Mouse (Mus musculus) thymus, postnatal 10 days (tissue): ENCODE measurements around the gene Npr2.
A peak's percentile ranks its signal among the peaks of the same experiment; 100 is the strongest.

Experiments
- DNase-seq, 2 experiments: peaks; one replicate each; pipeline ENCODE4 v3.0.0; 2021; ENCODE audit warnings: low spot score in 2 of 2

The Npr2 gene

DNA sequence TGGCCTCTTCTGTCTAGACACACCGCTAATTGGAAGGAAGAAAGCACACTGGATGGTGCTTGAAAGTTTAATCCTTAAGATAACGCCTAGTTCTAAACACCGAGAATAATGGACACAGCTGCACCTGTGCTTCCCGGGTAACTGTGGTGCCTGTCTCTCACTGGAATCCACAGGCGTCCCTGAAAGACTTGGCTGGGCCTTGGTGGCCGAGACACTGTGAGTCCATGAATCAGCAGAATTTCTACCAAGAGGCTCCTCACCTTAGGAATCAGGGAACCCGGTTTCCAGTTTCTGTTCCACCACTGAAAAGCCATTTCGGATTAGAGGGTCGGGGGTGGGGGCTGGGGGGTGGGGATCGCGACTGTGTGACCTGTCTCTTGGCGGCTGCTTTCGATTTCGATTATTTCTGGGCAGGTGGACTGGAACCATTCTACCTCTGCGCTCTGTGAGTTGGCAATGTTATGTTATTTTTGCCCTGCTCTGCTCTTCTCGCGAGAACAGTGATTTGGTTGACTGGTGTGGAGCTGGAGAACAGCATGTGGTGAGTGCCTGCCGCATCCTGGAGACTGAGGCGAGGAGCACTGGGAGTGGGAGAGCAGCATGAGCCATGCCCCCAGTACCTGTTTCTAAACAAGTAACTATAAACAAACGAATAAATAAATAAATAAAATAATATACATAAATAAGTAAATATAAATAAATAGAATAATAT lies 2.5 kb upstream of the Npr2 start:
- no peak for DNase-seq

DNA sequence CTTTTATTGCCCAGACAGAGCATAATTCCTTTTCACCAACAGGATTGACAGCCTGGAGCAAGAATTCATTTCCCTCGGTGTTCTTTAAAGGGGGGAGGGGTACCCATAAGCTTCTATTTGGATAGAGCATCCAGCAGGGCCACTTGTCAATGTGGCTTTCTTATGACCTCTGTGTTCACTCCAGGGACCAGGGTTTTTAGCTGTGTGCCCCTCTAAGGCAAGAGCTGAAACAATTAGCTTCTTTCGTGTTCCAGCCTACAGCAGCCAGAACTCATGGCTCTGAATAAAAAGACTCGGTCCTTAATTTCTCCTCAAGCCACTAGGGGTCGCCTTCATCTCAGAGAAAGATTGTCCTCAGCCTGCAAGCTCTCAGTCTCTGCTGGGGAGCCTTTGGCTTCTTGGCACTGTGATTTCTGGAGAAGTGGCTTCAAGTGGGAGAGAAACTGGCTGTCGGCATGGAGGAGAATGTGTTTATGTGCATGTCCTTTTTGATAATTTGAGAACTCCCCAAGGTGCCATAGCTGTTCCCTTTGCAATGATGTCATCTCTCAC lies 1.6 kb upstream of the Npr2 start:
- DNase-seq, result peak; percentile 36 to 73

DNA sequence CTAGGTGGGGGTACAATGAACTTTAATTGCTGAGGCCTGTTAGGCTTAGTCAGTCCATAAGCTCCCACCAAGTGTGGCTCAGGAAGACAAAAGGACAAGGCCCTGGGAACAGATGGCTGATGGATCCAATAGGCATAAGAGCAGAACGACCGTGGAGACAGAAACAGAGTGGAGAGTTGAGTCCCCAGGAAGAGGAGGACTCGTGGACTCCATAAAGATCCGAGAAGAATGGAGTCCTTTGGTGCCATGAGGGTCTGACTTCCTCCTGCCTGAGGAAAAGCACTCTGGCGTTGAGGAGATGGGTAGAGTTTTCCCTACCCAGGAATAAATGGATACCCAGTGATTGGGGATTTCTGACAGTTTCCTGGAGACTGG lies 1.1 kb upstream of the Npr2 start:
- no peak for DNase-seq

GRCm38 (mm10) chr4:43631956-43632920 lies 503 bp downstream of the Npr2 start:
- no peak for DNase-seq

GRCm38 (mm10) chr4:43633296-43633695 lies 1.6 kb downstream of the Npr2 start:
- DNase-seq, result no peak

GRCm38 (mm10) chr4:43633736-43634135 lies 2.0 kb downstream of the Npr2 start:
- no peak for DNase-seq

DNA sequence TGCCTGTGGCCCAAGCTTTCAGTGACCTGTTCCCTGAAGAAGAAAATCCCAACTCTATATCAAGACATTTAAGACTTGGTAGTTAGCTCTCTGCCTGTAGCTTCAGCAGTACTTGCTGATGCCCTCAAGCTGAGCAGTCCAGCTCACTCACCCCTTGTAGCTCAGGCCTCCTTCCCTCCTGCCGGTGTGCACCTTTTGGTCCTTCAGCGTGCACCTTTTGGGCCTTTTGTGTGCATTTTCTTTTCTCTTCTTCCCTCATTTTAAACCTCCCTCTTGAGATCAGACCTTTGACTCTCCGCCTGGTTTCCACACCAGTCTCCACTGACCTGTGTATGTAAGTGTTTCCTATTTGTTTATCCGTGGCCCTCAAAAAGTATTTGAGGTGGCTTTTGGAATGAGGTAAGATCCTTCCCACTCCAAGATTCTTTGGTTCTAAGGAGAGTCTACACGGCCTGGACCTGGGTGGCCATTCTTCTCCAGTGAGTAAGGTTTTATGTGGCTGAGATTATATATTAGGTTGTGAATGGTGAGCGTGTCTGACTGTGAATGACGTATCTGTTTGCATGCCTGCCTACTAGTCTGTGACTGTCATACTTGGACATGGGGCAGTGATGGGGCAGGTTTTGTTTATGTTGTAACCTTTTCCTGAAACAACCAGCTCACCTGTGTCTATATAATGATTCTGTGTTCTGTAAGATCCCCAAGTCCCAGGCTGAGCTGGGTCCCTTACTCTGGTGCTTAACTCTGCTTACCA lies 3.1 kb downstream of the Npr2 start:
- DNase-seq, result no peak

DNA sequence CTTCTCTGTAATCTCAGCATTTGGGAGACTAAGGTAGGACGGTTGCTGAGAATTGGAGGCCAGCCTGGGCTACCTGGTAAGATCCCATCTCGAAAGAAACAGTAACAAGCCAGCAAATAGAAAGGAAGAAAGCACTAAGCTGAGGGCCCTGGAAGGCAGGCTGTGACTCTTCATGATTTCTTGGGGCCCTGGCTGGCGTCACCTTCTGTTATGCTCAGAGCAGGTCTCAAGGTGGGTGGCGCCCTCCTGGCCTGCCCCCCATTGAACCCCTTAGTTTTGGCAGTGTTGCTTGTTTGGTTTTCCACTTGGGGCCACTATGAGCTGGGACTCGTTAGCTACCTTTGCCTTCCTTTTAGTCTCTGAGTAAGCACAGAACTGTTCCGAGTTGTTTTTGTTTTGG lies 5.0 kb downstream of the Npr2 start:
- DNase-seq, result no peak

DNA sequence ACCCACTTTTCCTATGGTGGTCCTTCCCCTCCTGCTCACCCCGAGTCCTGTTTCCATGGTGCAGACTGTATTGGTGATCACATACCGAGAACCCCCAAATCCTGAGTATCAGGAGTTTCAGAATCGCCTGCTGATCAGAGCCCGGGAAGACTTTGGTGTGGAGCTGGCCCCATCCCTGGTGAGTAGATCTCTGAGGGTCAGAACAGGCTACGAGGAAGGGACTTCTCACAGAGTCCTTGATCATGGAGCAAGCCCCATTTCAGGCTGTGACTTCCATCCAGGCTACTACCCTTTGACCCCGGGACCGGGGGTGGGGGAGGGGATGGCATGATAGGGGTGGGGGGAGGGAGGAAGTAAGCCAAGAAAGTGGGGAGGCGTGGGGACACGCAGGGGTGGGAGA lies 8.3 kb downstream of the Npr2 start:
- no peak for DNase-seq

DNA sequence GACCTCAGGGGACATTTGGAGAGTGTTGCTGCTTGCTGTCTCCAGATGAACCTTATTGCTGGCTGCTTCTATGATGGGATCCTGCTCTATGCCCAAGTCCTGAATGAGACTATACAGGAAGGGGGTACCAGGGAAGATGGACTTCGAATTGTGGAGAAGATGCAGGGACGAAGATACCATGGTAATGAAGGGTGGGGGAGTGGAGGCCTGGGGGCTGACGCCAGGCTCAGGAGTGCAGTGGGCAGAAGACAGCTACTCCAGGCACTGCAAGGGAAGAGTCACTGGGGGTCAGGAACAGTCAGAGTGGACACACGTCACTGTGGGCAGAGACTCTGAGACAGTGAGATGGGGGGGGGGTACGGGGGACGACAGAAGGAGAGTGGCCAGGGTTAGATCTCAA lies 8.8 kb downstream of the Npr2 start:
- no peak for DNase-seq

DNA sequence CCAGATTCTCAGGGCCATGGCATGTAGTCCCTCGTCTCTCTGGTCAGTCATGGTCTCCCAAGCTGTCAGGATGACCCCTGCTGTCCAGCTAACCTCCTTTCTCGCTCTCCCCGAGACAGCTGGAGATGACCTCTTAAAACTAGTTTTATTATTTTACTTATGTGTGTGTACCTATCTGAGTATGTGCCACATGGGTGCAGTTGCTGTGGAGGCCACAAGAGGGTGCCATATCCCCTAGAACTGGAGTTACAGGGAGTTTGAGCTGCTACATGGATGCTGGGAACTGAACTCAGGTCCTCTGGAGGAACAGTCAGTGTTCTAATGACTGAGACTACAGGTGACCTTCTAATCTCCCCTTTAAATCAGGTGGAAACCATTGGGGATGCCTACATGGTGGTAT lies 18.0 kb downstream of the Npr2 start:
- DNase-seq, result no peak

DNA sequence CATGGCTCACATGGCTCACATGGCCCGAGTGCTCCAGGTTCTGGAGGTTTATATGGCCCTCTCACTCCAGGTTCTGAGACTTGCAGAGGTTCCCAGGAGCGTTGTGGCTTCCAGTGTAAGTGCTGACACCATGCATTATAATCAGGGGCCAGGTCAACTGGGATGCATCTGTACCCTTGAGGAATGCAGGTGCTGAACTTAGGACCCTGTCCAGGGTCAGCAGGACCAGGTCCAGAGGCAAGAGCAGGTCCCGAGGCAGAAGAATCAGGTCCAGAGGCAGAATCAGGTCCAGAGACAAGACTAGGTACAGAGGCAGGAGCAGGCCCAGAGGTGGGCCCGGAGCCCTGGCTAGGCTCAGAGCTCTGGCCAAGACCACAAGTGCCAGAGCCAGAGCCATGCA lies 21.0 kb downstream of the Npr2 start:
- DNase-seq, result no peak

DNA sequence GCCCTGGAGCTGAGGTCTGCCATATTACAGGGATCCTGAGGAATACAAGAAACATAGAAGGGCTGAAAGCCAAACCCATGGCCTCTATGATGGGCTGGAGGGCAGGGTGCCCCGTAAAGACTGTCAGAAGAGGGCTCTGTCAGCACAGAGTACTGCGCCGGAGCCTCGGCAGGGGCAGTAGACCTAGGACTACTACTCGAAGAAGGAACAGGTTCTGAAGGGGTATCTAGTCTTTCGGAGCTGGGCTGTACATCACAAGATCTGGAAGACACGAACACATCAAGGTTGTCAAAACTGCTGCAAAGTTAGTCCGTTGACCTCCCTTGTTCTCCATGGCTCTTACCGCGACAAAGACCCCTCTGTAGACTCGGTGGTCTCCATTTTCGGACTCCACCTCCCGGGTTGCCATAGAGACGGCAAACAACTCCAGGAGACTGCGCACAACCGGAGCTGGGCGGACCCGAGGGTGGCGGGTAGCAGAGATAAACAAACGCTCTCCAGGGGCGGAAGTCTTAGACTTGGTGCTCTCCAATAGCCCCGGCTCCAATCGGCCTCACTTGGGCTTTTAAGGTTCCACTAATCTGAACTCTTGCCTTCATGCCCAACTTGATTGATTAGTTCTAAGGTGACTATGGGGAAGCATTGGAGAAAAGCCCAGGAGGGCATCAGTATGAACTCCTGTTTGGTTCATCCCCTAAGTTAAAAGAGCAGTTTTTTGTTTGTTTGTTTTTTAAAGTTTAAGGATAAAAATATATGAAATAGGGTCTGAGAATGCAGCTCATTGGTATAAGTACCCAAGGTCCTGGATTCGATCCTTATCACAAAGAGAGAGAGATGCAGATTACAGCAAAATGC lies 21.7 kb downstream of the Npr2 start, which contains the start of gene Spag8:
TSS of gene Spag8 (minus strand) at position 434 of the 855 bp plus-strand sequence.
- DNase-seq, result peak in 1 of 2 experiments; percentile 26

DNA sequence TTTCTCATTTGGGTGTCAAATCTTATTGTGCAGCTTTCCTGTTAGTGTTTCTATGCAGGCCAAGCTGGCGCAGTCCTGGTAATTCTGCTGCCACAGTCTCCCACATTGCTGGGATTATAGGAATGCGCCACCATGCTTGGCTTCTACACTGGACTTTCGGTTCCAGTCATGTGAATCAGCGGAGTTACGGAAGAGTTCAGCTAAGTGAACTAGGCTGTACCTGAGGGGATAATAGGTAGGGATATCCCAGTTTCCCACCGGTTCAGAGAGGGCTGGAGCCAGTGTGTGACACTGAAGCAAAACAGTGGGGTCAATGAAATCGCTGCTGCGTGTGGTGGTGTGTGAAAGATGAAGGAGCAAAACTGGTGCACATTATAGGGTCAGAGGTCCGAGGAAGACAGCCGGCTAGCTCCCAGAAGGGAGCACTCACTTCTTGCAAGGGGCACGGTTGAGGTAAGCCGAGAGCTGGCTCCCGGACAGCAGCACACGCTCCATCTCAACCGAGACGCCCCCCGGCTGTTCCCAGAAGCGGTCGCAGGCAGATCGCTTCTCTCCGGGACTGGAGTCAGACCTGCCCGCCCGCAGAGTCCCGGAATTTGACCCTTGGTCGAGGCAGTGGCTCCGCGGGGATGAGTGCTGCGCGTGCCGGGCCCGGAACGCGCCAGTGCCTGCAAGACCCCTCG lies 24.1 kb downstream of the Npr2 start:
- DNase-seq, result no peak

DNA sequence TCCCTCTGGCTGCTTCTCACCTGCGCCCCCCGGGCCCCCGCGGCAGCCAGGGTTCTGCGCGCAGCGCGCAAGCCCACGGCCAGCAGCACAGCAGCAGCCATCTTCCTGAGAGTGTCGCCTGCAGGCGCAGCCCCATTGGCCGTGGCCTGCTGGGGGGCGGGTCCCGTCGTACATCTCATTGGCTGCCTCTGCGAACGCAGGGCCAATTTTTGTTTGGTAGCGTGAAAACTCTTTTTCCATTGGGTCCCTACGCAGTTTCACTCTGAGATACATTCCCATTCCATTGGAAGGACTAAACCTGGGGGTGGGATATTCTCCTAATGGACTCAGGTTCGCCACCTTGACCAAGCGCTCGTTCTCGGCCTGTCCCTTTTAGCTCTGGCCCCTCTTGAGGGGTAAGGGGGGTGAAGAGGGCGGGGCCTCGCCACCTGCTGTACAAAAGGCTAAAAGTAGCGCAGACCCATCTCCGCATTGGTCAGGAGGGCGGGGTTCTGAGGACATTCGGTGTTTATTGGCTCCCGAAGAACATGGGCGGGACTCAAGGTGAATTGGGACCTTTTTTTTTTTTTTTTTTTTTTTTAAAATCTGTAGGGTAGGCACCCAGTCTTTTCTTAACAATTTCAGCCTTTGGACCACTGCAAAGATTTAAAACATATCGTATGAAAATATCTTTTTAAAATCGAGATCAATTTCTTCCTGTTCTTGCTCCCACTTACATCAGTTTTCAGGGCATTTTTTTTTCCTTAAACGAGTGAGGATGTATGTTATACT lies 24.8 kb downstream of the Npr2 start, which contains the start of gene Hint2:
TSS of gene Hint2 (minus strand) at position 128 of the 771 bp plus-strand sequence.
- peak; percentile 90 to 93 for DNase-seq

DNA sequence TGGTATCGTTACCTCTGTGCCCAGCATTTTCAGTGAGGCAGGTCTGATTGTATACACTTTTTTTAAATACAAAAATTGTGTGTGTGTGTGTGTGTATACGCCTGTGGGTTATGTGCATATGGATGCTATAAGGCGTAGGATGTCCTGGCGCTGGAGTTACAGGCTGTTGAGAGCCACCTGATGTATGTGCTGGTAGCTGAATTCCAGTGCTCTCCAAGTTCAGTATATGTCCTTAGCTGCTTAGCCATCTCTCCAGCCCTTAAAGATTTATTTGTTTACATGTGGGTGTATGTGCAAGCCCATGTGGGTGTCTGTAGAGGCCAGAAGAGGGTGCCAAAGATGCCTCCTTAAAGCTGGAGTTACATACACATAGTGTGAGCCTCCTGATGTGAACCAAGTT lies 25.4 kb downstream of the Npr2 start:
- no peak for DNase-seq

- DNase-seq, result no peak
Observed at GRCm38 (mm10) chr4:43666412-43666811, 34.7 kb downstream of the Npr2 start.

DNA sequence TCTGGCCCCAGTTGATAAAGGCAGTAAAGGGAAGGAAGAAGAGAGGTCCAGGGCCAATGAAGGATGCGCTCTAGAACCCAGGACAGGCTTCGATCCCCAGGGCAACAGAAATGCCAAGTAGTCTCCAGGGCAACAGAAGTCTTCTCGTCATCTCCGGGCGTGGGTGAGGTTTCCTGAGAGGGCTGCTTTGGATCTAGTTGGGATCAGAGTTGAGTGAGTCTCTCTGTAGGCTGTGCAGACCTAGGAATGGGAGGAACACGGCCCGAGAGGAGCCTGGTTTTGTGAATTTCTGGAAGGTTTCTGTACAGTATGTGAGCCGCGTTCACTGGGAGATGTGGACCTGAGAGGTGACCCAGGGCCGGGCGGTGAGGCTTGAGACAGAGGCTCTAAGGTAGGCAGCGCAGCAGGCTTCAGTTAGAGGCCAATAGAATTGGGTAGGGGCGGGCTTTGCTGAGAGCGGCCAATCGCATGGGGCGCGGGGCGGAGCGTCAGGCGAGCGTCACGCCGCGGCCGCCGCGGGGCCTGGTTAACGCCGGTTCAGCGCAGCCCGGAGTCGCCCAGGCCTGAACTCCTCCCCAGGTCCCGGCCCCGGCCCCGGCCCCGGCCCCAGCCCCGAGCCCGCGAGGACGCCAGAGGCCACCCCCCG lies 37.2 kb downstream of the Npr2 start, which contains the start of the genes Tmem8b and Fam221b:
TSS of gene Tmem8b (plus strand) at position 190 of the 646 bp plus-strand sequence.
TSS of gene Fam221b (minus strand) at position 364 of the 646 bp plus-strand sequence.
- DNase-seq, result peak; percentile 83 to 87

DNA sequence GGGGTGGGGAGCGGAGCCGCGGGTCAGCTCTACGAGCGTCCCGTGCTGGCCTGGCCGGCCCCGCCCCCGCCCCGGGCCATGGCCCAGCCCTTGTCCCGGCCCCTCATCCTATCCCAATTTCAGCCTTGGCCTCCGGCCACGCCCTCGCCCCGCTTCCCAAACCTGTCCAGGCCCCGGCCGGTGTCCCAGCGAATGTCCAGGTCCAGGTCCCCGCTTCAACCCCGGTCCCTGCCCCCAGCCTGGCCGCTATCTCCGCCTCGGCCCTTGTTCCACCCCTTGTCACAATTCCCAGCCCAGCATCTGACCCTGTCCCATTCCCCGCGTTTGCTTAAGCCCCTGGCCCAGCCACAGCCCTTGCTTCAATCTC lies 37.7 kb downstream of the Npr2 start:
- no peak for DNase-seq
